Mouse (Mus musculus): ENCODE measurements at regions not wholly inside any gene's neighbourhood (a gene's known extent, or its start where the extent isn't known, plus 50 kb on each side); places are given as distances from the start of the nearest gene placed in this dataset.

DNA sequence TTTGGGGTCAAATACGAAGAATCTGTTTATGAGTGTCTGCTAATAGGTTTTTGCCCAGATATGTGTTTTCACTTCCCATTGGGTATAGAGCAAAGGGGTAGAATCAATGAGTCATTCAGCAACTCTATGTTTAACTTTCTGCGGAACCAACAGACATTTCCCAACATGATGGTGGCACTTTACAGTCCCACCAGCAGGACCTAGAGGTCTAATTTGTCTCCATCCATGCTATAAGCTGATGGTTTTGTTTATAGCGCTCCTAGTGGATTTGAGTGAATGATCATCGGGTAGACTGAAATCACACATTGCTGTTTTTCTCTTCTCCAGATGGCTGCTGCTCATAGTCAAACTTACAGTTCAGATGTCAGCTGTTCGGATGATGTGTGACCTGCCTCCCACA lies 99.7 kb upstream of the Arid5b start:
- no peak for DNase-seq (ENCODE audit: low spot score in 2 of 2)

DNA sequence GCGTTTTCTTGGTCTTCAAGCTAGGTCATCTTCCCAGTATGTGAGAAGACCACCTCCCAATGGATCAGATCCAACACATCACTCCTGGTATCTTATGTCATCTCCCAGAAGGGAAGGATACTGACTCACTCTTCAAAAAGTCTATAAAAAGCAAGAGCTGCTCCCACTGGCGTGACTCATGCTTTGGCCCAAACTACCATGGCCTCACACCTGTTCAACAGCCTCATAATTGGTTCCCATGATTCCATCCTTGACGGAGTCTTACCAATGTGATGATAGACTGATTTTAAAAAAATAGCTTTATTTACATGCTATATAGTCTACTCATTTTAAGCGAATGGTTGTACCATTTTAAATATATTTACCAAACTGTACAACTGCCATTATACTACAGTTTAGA lies 98.9 kb upstream of the Arid5b start:
- no peak for DNase-seq (ENCODE audit: low spot score in 2 of 2)

DNA sequence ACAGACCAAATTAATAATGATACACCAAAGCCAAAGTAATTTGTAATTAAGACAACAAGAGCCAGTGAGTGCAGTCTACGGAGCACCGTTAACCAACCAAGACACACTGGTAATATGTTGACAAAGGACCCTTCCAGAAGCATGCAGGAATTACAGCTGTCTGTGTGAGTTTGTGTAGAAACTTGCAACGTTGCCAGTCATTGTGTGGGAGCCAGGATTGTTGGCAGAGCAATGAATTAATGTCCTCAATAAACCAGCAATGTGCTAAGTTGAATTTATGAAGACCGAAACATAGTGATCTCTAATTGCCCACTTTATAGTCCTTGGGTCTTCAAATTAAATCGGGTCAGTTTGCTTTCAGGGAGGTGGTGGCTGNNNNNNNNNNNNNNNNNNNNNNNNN lies 95.3 kb upstream of the Arid5b start:
- peak; percentile 52 to 79 for DNase-seq (ENCODE audit: low spot score in 2 of 2)

DNA sequence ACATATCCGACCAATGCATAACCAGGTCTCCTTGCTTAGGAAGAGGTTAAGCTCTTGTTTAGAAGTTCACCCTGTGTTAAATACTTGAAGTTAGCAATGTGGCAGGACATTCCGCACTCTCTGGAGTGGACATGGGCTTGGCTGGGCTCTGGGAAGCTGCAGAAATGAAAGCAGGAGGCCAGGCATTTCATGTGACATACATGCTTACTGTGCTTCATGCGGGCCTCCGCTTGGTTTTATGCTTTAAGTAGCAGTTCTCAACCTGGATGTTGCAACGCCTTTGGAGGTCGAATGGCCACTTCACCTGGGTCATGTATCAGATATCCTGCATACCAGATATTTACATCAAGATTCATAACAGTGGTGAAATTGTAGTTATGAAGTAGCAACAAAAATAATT lies 93.2 kb upstream of the Arid5b start:
- no peak for DNase-seq (ENCODE audit: low spot score in 2 of 2)

- no peak for DNase-seq (ENCODE audit: low spot score in 2 of 2)
These were observed 92.4 kb upstream of the Arid5b start for GRCm38 (mm10) chr10:68370986-68371385.

DNA sequence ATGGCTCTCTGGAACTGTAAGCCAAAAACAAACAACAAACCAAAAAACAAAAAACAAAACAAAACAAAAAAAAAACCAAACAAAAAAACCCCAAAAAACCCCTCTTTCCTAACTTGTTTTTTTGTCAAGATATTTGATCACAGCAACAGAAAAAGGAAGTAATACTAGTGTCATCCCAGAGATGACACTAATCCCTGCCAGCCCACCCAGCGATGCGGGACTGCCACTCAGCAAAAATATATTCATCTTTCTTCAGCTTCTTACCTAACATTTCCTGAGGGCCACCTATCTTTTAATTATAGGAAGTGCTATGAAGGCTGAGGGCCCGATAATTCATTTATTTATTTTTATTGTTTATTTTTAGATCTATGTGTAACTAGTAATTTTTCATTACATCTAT lies 88.3 kb upstream of the Arid5b start:
- no peak for DNase-seq (ENCODE audit: low spot score in 2 of 2)

DNA sequence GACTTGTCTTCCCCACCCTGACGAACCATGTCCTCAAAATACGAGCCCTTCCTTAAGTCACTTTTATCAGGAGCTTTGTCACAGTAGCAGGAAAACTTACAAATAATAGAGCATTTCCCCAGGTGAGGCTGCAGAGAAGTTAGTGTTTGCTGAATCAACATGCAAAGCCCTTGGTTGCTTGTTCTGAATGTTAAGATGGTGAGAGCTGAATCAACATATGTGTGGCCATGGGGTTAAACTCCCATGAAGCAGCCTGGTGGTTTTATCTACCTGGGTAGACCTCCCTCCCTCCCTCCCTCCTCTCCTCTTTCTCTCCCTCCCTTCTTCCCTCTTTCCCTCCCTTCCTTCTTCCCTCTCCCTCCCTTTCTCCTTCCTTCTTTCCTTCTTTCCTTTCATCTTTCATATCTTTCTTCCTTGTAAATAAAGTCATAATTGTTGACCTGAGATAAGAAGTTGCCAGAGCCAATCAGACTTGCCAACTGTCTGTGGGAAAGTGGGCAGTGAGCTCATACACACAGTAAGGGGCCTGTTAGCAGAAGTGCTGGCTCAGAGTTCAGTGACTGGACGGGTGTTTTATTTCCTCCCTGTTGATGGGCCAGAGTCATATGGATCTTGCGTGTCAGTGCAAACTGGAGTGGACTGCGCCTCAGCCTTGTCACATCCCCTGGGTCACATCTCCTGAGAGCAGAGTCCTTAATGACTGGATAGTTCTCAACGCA lies 82.4 kb upstream of the Arid5b start:
- DNase-seq (ENCODE audit: low spot score in 2 of 2) = no peak

- DNase-seq (ENCODE audit: low spot score in 2 of 2) = no peak
These were observed 80.6 kb upstream of the Arid5b start for GRCm38 (mm10) chr10:68359135-68359534.

GRCm38 (mm10) chr10:68356973-68357372 lies 78.4 kb upstream of the Arid5b start:
- peak in 1 of 2 experiments; percentile 22 for DNase-seq (ENCODE audit: low spot score in 2 of 2)

GRCm38 (mm10) chr10:68356521-68356920 lies 78.0 kb upstream of the Arid5b start:
- no peak for DNase-seq (ENCODE audit: low spot score in 2 of 2)

- no peak for DNase-seq (ENCODE audit: low spot score in 2 of 2)
These were observed 77.5 kb upstream of the Arid5b start for GRCm38 (mm10) chr10:68356093-68356485.

DNA sequence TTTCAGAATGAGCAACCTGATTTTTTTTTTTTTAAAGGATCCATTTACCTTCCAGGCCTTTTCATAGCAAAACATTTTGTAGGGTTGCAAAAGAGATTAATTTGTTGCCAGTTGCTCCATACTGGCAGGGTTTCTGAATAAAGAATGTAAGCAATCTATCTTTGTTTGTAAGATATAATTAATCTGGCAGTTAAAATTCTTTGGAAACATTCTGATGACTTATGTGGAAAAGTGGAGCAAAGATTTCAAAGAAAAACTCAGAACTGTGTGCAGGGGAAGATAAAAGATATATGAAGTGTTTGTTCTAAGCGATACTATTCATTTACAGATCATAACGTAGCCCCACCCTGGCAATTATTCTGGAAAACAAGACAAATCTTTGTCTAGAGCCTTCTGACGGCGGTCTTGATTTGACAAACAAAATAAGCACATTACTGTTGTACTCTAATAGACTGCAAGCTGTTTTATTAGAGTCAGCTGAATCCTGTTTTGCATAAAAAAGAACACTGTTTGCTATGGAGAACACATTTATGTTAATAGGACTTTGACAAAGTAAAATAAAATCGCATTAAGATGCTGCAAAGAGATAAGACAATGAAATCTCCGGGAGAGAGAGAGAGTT lies 77.0 kb upstream of the Arid5b start:
- DNase-seq (ENCODE audit: low spot score in 2 of 2) = peak in 1 of 2 experiments; percentile 37

GRCm38 (mm10) chr10:68354335-68355231 lies 76.0 kb upstream of the Arid5b start:
- no peak for DNase-seq (ENCODE audit: low spot score in 2 of 2)

GRCm38 (mm10) chr10:68353692-68354232 lies 75.2 kb upstream of the Arid5b start:
- DNase-seq (ENCODE audit: low spot score in 2 of 2) = peak in 1 of 2 experiments; percentile 41

- DNase-seq (ENCODE audit: low spot score in 2 of 2) = peak in 1 of 2 experiments; percentile 8
These were observed 73.5 kb upstream of the Arid5b start for GRCm38 (mm10) chr10:68351841-68352555.

DNA sequence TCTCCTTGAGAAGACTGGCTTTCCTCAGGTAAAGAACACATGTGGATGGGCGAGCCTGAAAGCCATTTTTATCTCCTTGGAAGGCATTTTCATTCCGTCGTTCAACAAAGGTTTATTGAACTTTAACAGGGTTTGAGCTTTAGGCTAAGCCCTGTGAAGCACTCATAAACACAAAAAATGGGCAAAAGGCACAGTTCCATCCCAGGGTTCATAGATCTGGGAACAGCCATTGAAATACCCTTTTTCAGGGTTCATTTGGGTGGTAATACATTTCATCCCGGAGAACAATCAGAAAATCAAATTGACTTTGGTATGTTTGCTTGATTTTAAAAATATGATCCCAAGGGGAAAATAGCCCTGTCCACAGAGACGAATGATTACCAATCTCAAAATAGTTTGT lies 72.9 kb upstream of the Arid5b start:
- DNase-seq (ENCODE audit: low spot score in 2 of 2) = no peak

GRCm38 (mm10) chr10:68350798-68351197 lies 72.3 kb upstream of the Arid5b start:
- DNase-seq (ENCODE audit: low spot score in 2 of 2) = no peak

DNA sequence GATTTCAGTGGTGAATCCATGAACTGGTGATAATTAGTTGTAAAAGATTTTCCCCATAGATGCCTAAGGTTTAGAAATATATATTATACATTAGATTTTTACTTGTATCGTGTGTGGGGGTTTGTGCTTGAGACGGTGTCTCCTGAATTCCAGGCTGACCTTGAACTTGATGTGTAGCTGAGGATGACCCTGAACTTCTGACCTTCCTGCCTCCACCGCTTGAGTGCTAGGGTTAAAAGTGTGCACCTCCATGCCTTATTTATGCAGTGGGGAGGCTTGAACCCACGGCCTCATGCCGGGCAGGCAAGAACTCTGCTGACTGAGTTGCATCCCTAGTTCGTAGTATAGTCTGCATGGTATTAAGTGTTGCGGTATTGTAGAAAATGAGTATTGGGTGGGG lies 69.3 kb upstream of the Arid5b start:
- DNase-seq (ENCODE audit: low spot score in 2 of 2) = no peak

DNA sequence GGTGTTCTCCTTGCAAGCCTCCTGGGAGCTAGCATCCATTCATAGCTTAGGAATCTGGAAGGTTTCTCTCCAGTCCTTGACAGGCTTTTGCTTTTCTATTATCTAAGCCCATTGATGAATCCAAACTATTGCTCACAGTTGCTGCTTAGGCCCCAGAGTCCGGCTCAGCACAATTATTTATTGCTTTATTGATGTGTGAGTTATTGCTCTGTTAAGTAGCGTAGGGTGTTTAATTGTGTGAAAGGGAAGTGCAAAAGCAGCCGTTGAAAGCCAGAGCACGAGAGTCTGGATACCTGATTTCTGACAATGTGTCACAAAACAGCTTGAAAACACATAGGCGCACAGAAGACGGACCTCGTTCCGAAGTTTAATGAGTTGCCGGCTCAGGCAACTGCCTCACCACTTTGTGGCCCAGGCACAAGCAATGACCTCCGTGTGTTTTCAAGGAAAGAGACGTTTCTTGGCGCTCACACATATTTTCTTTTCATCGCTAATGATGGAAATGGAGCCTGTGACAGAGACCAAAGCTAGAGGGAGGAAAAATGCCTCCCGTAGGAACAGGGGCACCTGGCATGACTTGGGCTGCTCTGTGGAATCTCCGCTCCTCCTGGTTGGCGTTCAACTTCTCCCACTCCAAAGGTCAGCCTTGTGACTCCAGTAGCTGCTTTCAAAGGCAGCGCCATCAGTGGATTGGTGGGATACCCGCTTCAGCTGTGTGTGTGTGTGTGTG lies 66.6 kb upstream of the Arid5b start:
- DNase-seq (ENCODE audit: low spot score in 2 of 2) = no peak

DNA sequence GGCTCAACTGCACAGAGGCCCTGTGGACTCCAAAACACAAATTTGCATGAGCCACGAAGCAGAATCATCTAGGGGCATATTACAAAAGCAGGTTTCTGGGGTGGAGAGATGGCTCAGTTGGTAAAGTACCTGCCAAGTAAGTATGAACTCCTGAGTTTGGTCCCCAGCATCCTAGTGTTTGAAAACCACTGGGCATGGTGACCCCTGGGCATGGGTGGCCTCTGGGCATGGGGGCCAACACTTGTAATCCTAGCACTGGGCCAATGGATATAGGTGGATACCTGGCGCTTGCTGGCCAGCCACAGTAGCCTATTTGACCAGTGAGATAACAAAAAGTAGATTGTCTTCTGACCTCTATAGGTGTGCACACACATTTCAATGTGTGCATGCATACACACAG lies 65.7 kb upstream of the Arid5b start:
- DNase-seq (ENCODE audit: low spot score in 2 of 2) = no peak
